ENCODE assay signal across 27 mouse cellular contexts in the genomic region with DNA sequence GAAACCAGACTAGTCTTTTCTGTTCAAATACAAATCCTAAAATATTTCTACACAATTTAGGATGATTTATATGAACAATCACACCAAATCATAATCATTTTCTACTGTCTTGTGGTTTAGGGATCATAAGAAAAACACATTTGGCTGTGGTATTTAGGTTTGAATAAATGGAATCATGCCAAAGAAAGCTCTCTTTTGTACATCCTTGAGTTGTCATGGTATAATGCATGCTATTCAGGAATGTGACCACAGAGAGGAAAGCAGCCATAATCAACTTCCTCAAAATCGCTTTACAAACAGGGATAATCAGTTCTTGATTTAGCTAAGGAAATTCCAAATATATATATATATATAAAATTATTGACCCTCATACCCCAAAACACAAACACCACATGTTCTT.
"Had no signal": no experiment of that assay in that cellular context is flagged by ENCODE, and none has a peak within 500 bp of the region (broad histone marks: within the 10 kb centered on the region; RNA-seq: fewer than 3 reads in every experiment).

No protein-coding gene starts in this region.

- H3K4me3 ChIP-seq: gastrocnemius, adult 2 months; heart, embryonic 10.5 days; heart, embryonic 12.5 days; hindbrain, embryonic 10.5 days; hindbrain, embryonic 12.5 days; kidney, embryonic 15.5 days; limb, embryonic 10.5 days; limb, embryonic 12.5 days; liver, embryonic 13.5 days; liver, embryonic 15.5 days had no signal

- H3K27me3 ChIP-seq: heart, embryonic 12.5 days; hindbrain, embryonic 12.5 days; kidney, embryonic 15.5 days; limb, embryonic 12.5 days; liver, embryonic 13.5 days; liver, embryonic 15.5 days had no signal

- H3K9ac ChIP-seq: heart, embryonic 12.5 days; hindbrain, embryonic 12.5 days; hindbrain, embryonic 14.5 days; kidney, embryonic 15.5 days; limb, embryonic 12.5 days; liver, embryonic 13.5 days; liver, embryonic 15.5 days had no signal

- H3K9me3 ChIP-seq: heart, embryonic 10.5 days; heart, embryonic 12.5 days; hindbrain, embryonic 10.5 days; hindbrain, embryonic 12.5 days; kidney, embryonic 15.5 days; limb, embryonic 10.5 days; limb, embryonic 12.5 days; liver, embryonic 13.5 days; liver, embryonic 15.5 days had no signal

- H3K36me3 ChIP-seq: heart, embryonic 10.5 days; heart, embryonic 12.5 days; hindbrain, embryonic 10.5 days; hindbrain, embryonic 12.5 days; kidney, embryonic 15.5 days; limb, embryonic 10.5 days; limb, embryonic 12.5 days; liver, embryonic 13.5 days; liver, embryonic 15.5 days had no signal

- DNase-seq: gastrocnemius, adult 2 months; gastrocnemius, postnatal 10 days; gastrocnemius, postnatal 25 days; heart, adult 18-20 months; heart, postnatal 10 days; heart, postnatal 4 days; kidney, adult 11 months; kidney, adult 2 months; kidney, adult 9 months; kidney, postnatal 10 days; kidney, postnatal 25 days; layer of hippocampus, adult 9-11 months; layer of hippocampus, postnatal 36 days; liver; liver, embryonic 13.5 days had no signal

- H3K4me2 ChIP-seq: heart, embryonic 12.5 days; hindbrain, embryonic 12.5 days; hindbrain, embryonic 14.5 days; kidney, embryonic 15.5 days; limb, embryonic 12.5 days; liver, embryonic 11.5 days; liver, embryonic 13.5 days; liver, embryonic 15.5 days had no signal

- H3K27ac ChIP-seq: gastrocnemius, adult 2 months; heart, embryonic 10.5 days; hindbrain, embryonic 10.5 days; hindbrain, embryonic 12.5 days; hindbrain, embryonic 14.5 days; kidney, embryonic 15.5 days; limb, embryonic 10.5 days; limb, embryonic 12.5 days; liver, embryonic 13.5 days; liver, embryonic 15.5 days had no signal

- ATAC-seq: hindbrain, embryonic 16.5 days; intestine, embryonic 16.5 days had no signal

- H3K4me1 ChIP-seq: heart, embryonic 10.5 days; heart, embryonic 12.5 days; hindbrain, embryonic 10.5 days; hindbrain, embryonic 12.5 days; kidney, embryonic 15.5 days; limb, embryonic 12.5 days; liver, embryonic 13.5 days; liver, embryonic 15.5 days had no signal
